Mouse (Mus musculus) midbrain, postnatal 0 days (tissue): ENCODE data around the gene Gm6583. TPM values are rescaled to one million over a fixed set of nuclear protein-coding genes. Genes with fewer than 3 reads are reported as not detected.
A peak's percentile ranks its signal among the peaks of the same experiment; 100 is the strongest.

Experiments used
- ATAC-seq: fragments of 200-750 bp; cut with Nextera tagmentation; 2 replicates; pipeline ENCODE4 v1.8.0; 2017; ENCODE audit warnings: moderate number of reproducible peaks, mild to moderate bottlenecking, moderate TSS enrichment, moderate library complexity; ENCODE audit not compliant: low FRiP score
- DNase-seq: peaks from one replicate; pipeline ENCODE4 v3.0.0-alpha.2; 2015; ENCODE audit warnings: low spot score
- H3K27ac ChIP-seq: fragments of 300-500 bp; sonication (generic); 2 replicates; pipeline ENCODE4 v1.5.1; 2014; ENCODE audit warnings: low read depth, mild to moderate bottlenecking, low read length, mixed read lengths
- H3K27me3 ChIP-seq: fragments of 300-500 bp; sonication (generic); 2 replicates; pipeline ENCODE4 v1.6.1; 2014; ENCODE audit warnings: low read length, control low read depth, mixed read lengths; ENCODE audit not compliant: insufficient read depth
- H3K36me3 ChIP-seq: fragments of 300-500 bp; sonication (generic); 2 replicates; pipeline ENCODE4 v1.6.1; 2014; ENCODE audit warnings: low read length, control low read depth, mixed read lengths; ENCODE audit not compliant: insufficient read depth
- H3K4me1 ChIP-seq: fragments of 300-500 bp; sonication (generic); 2 replicates; pipeline ENCODE4 v1.6.1; 2014; ENCODE audit warnings: mild to moderate bottlenecking, control low read depth, antibody characterized with exemption, low read length, mixed read lengths; ENCODE audit not compliant: insufficient read depth
- H3K4me2 ChIP-seq: fragments of 300-500 bp; sonication (generic); 2 replicates; pipeline ENCODE4 v1.6.1; 2014; ENCODE audit warnings: low read depth, mild to moderate bottlenecking, low read length, mixed read lengths; ENCODE audit not compliant: poor library complexity, severe bottlenecking
- H3K4me3 ChIP-seq: fragments of 300-500 bp; sonication (generic); 2 replicates; pipeline ENCODE4 v1.5.1; 2014; ENCODE audit warnings: low read depth, mild to moderate bottlenecking, low read length, moderate library complexity
- H3K9ac ChIP-seq: fragments of 300-500 bp; sonication (generic); replicated peaks from 2 replicates; pipeline ENCODE4 v1.6.1; 2014; ENCODE audit warnings: mild to moderate bottlenecking, low read length, moderate library complexity, mixed read lengths; ENCODE audit not compliant: poor library complexity, severe bottlenecking
- H3K9me3 ChIP-seq: fragments of 300-500 bp; sonication (generic); 2 replicates; pipeline ENCODE4 v1.6.1; 2016; ENCODE audit warnings: low read length, control low read depth
- CTCF ChIP-seq: IDR thresholded peaks from 2 replicates; pipeline ENCODE4 v1.5.1; 2016; ENCODE audit warnings: antibody characterized with exemption, mild to moderate bottlenecking
- WGBS: fragments of 180-500 bp; shearing (Covaris S2); extraction: QIAGEN DNeasy Blood & Tissue Kit; methylation state at CpG from one replicate; pipeline ENCODE4 v1.1.7; 2014; 5-methylcytosine and 5-hydroxymethylcytosine counted together
- polyA plus RNA-seq: library from polyadenylated mRNA; unstranded; fragments of >200 nt; fragmentation: Nextera tagmentation; extraction: Ambion mirVana; gene quantifications from 2 replicates; pipeline ENCODE4 v1.2.1, GENCODE M21; 2015
- total RNA-seq: library from RNA; depleted of rRNA; stranded (reverse); fragments of >200 nt; gene quantifications from 2 replicates; pipeline ENCODE4 v1.2.3, GENCODE M21; 2014

Gene Gm6583
- total and polyA plus RNA-seq, 2 experiments from 2014 or later, result not detected

DNA sequence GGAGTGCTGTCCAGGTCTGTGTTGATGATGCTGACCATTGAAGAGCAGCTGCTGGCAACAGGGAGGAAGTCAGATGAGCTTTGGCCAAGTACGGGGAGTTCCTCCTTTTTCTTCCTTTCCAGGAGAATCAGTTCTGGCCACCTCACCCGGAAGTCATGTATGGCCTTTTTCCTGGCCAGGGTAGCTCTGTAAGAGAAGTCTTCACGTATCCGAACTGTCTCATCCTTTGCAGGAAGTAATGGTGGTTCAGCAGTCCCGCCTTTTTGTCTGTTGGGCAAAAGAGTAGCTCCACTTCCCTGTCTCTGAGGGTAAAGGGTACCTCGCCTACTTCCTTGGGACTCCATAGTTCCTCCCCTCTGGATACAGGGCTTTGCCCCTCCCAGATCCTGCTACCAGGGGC is 340 bp downstream of the Gm6583 start:
- ATAC-seq, result no peak
- no peak overlapping the region for H3K4me3 ChIP-seq
- H3K36me3 ChIP-seq, result peaks cover 46% of the 10 kb centered on the region
- TF ChIP-seq CTCF, result no peak
- no peak for DNase-seq
- H3K27me3 ChIP-seq, result no peaks in the 10 kb centered on the region
- 91% methylated on average over 6 of the region's 6 CpGs for WGBS
- no peaks in the 10 kb centered on the region for H3K9me3 ChIP-seq
- no peak overlapping the region for H3K9ac ChIP-seq
- no peak overlapping the region for H3K4me2 ChIP-seq
- H3K27ac ChIP-seq, result no peak overlapping the region
- no peaks in the 10 kb centered on the region for H3K4me1 ChIP-seq

DNA sequence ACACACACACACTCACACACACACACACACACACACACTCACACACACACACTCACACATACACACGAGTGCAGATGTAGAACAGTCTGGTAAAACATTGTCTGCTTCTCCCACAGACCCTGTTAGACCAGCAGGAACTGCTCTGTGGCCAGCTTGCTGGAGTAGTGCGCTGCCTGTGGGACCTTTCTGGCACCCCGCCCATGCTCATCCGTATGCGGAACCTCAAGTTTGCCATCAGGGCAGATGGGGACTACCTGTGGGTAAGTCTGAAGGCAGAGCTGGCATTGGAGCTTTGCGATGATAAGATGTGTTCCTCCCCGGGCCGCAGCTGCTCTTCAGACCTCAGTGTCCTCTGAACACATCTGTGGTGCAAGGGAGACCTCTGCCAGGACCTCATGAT is 6.7 kb downstream of the Gm6583 start:
- no peak for TF ChIP-seq CTCF

DNA sequence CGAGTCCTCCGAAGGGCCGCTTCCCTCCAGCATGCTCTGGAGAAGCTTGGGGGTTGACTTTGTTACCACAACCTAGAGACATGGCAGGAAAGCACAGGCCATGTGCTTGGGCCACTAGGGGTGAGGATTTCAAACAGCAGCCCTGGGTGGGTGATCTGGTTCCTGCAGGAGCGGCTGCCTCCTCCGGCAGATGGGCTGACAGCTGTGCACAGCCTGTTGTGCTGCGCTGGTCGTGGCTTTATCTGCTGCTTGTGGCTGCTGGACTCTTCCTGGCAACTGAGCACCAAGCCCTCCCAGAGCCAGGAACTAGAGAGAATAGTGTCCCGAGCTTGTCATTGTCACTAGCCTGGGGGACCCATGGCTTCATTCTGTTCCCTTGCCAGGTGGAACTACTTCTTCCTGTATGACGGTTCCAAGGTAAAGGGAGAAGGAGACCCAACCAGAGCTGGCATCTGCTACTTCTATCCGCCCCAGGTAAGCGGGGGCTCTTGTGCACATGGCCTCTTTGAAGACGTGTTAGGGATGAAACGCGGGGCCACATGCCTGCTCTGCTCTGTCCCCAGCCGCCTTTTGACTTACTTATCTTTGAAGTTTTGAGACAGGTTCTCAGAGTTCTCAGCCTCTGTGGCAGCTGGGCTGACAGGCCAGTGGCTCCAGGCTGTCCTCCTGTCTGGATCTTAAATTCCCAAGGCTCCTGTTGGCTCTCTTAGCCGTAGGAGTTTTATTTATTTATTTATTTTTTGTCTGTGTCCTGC is 9.4 kb downstream of the Gm6583 start:
- Histone ChIP-seq H3K4me1 (peaks cover 10% of the 10 kb centered on the region; the same call in 1 of the 2 replicates), H3K36me3 (peaks cover 45% of the 10 kb centered on the region), H3K9ac (no peak overlapping the region), H3K4me2 (no peak overlapping the region), H3K4me3 (no peak overlapping the region), H3K27me3 (no peaks in the 10 kb centered on the region), H3K27ac (no peak overlapping the region), H3K9me3 (no peaks in the 10 kb centered on the region)
- no peak for ATAC-seq
- no peak for TF ChIP-seq CTCF
- DNase-seq, result no peak
- WGBS, result 83% methylated on average over 16 of the region's 16 CpGs

More for the DNA sequence above, 6.7 kb downstream of the Gm6583 start:
- Histone ChIP-seq H3K36me3 (peaks cover 60% of the 10 kb centered on the region), H3K9ac (no peak overlapping the region), H3K4me3 (no peak overlapping the region), H3K4me2 (no peak overlapping the region), H3K9me3 (no peaks in the 10 kb centered on the region), H3K27me3 (no peaks in the 10 kb centered on the region), H3K27ac (no peak overlapping the region), H3K4me1 (0 out of 2 replicates have a peak, but pooled peaks cover 7% of the 10 kb centered on the region)
- 94% methylated on average over 8 of the region's 8 CpGs for WGBS
- ATAC-seq (no peak), DNase-seq (no peak)

DNA sequence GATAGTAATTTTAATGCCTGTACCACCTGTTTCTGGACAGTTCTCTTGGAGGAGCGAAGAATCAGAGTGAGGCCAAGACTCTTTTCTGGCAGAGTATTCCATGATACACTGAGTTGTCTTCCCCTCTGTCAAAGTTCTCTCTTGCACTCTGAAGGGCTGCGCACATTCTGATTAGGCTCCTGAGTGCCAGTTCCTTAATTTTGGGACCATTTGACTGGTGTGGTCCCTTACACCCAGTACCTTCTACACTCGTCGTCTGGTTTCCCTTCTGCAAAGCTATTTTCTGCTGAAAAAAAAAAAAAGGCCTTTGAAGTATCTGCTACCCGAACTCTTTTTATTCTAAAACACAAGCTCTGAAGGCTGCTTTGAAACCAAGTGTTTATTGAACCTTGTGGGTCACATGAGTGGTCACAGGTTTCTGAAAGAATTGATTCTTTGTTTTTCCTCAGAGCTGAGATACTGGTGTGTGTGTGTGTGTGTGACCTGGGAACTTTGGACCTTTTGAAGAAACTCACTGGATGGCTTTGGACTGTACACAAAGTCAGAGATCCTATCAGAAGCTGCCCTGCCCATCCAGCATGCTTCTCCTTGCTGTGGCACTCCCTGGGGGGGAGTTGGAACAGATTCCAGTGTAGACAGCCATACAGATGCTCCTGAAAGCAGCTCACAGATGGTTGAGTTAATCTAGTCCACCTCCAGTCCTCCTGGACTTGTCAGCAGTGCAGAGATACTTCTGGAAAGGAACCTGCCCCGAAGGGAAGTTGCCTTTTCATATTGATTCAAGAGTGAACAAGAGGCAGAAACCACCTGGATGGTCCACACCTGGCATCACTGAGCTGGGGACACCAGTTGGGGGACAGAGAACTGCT is 11.5 kb downstream of the Gm6583 start:
- no peaks in the 10 kb centered on the region for H3K9me3 ChIP-seq
- ATAC-seq, result no peak
- H3K9ac ChIP-seq, result peak overlapping the region; percentile 29; the same call in 1 of the 2 replicates
- no peak for TF ChIP-seq CTCF
- H3K27ac ChIP-seq, result no peak overlapping the region
- H3K4me1 ChIP-seq, result peaks cover 10% of the 10 kb centered on the region; the same call in 1 of the 2 replicates
- no peaks in the 10 kb centered on the region for H3K27me3 ChIP-seq
- peaks cover 30% of the 10 kb centered on the region for H3K36me3 ChIP-seq
- no peak overlapping the region for H3K4me3 ChIP-seq
- WGBS, result 79% methylated on average over 6 of the region's 6 CpGs
- DNase-seq, result no peak
- 0 out of 2 replicates have a peak overlapping the region, but pooled peaks have one; percentile 85 for H3K4me2 ChIP-seq

DNA sequence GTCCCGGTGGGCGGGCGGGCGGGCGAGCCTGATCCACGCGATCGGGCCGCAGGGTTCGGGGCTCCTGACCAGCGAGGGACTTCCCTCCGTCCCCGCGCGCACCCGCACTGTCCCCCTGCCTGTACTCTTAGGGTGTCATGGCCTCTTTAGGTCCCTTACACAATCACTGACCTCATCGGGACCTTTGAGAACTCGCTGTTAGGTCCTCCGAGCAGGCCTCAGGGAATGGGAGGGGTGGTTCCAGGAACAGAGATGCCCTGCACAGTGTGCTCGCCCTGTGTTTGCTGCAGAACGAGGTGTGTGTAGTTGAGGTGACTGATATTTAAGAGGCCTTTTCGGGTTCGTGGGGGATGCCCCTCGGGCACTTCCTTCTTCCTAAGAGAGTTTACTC is 12.6 kb downstream of the Gm6583 start:
- peak overlapping the region; percentile 70 for H3K27ac ChIP-seq
- H3K9ac ChIP-seq, result peak overlapping the region; percentile 82
- no peak for TF ChIP-seq CTCF
- no peaks in the 10 kb centered on the region for H3K27me3 ChIP-seq
- peaks cover 34% of the 10 kb centered on the region for H3K36me3 ChIP-seq
- peak; percentile 59 for ATAC-seq
- peaks cover 10% of the 10 kb centered on the region; the same call in 1 of the 2 replicates for H3K4me1 ChIP-seq
- no peaks in the 10 kb centered on the region for H3K9me3 ChIP-seq
- peak; percentile 25 for DNase-seq
- H3K4me2 ChIP-seq, result peak overlapping the region; percentile 85
- H3K4me3 ChIP-seq, result peak overlapping the region; percentile 86
- WGBS, result 0% methylated on average over 17 of the region's 24 CpGs
